Mouse (Mus musculus) limb, embryonic 11.5 days (tissue): Measurements from ENCODE around the gene Pparg. TPM values are rescaled to one million over a fixed set of nuclear protein-coding genes. Genes with fewer than 3 reads are reported as not detected.

Experiments used
- ATAC-seq: fragments of 200-750 bp; cut with Nextera tagmentation; 2 replicates; pipeline ENCODE4 v1.8.0; 2017; ENCODE audit warnings: low read depth; ENCODE audit not compliant: insufficient number of reproducible peaks, low FRiP score, low TSS enrichment
- DNase-seq: peaks from one replicate; pipeline ENCODE4 v3.0.0-alpha.2; 2015; ENCODE audit warnings: low spot score
- H3K27ac ChIP-seq: fragments of 300-500 bp; sonication (generic); replicated peaks from 2 replicates; pipeline ENCODE4 v1.5.1; 2014; ENCODE audit warnings: low read depth, mild to moderate bottlenecking, low read length
- H3K27me3 ChIP-seq: fragments of 300-500 bp; sonication (generic); 2 replicates; pipeline ENCODE4 v1.6.1; 2014; ENCODE audit warnings: mild to moderate bottlenecking, low read length, mixed read lengths; ENCODE audit not compliant: control insufficient read depth, insufficient read depth
- H3K36me3 ChIP-seq: fragments of 300-500 bp; sonication (generic); 2 replicates; pipeline ENCODE4 v1.6.1; 2014; ENCODE audit warnings: mild to moderate bottlenecking, low read length, moderate library complexity, mixed read lengths; ENCODE audit not compliant: control insufficient read depth, insufficient read depth
- H3K4me1 ChIP-seq: fragments of 300-500 bp; sonication (generic); 2 replicates; pipeline ENCODE4 v1.6.1; 2014; ENCODE audit warnings: low read length, mixed read lengths; ENCODE audit not compliant: control insufficient read depth, insufficient read depth
- H3K4me2 ChIP-seq: fragments of 300-500 bp; sonication (generic); 2 replicates; pipeline ENCODE4 v1.6.1; 2014; ENCODE audit warnings: low read depth, mild to moderate bottlenecking, moderate library complexity; ENCODE audit not compliant: severe bottlenecking
- H3K4me3 ChIP-seq: fragments of 300-500 bp; sonication (generic); 2 replicates; pipeline ENCODE4 v1.5.1; 2014; ENCODE audit warnings: low read depth, low read length
- H3K9ac ChIP-seq: fragments of 300-500 bp; sonication (generic); 2 replicates; pipeline ENCODE4 v1.6.1; 2014; ENCODE audit warnings: mild to moderate bottlenecking, low read length
- H3K9me3 ChIP-seq: fragments of 300-500 bp; sonication (generic); 2 replicates; pipeline ENCODE4 v1.6.1; 2016; ENCODE audit warnings: low read length; ENCODE audit not compliant: control insufficient read depth
- WGBS: fragments of 180-500 bp; shearing (Covaris S2); extraction: QIAGEN DNeasy Blood & Tissue Kit; methylation state at CpG from one replicate; pipeline ENCODE4 v1.1.7; 2014; 5-methylcytosine and 5-hydroxymethylcytosine counted together
- polyA plus RNA-seq: library from polyadenylated mRNA; unstranded; fragments of >200 nt; fragmentation: Nextera tagmentation; extraction: Ambion mirVana; gene quantifications from 2 replicates; pipeline ENCODE4 v1.2.1, GENCODE M21; 2014

The Pparg gene
- polyA plus RNA-seq: 0.21 and 0.38 TPM in 2 replicates

GRCm38 (mm10) chr6:115360776-115361605 lies at the start of gene Pparg:
Gene Pparg, plus strand, starts transcription at chr6:115360951.
- peak within 1 kb of the TSS; percentile 55; the same call in 1 of the 2 replicates for H3K9ac ChIP-seq
- peaks cover 16% of the 10 kb centered on the region for H3K27me3 ChIP-seq
- peak within 1 kb of the TSS; percentile 99 for H3K4me2 ChIP-seq
- H3K9me3 ChIP-seq: no peaks in the 10 kb centered on the region; the same call in 1 of the 2 replicates
- peak within 1 kb of the TSS; percentile 53 for H3K4me3 ChIP-seq
- WGBS: under 1% methylated on average over 70 of the region's 76 CpGs
- H3K27ac ChIP-seq: no peak within 1 kb of the TSS
- DNase-seq: peak; percentile 66
- ATAC-seq: peak; percentile 62; the same call in 1 of the 2 replicates
- H3K36me3 ChIP-seq: no peaks in the 10 kb centered on the region
- peaks cover 2% of the 10 kb centered on the region; the same call in 1 of the 2 replicates for H3K4me1 ChIP-seq

- no peak overlapping the region for H3K9ac ChIP-seq
- H3K36me3 ChIP-seq: no peaks in the 10 kb centered on the region
- H3K27ac ChIP-seq: no peak overlapping the region
- peaks cover 2% of the 10 kb centered on the region; the same call in 1 of the 2 replicates for H3K4me1 ChIP-seq
- H3K4me3 ChIP-seq: no peak overlapping the region
- H3K9me3 ChIP-seq: no peaks in the 10 kb centered on the region
- 82% methylated on average over 12 of the region's 12 CpGs for WGBS
- no peaks in the 10 kb centered on the region for H3K27me3 ChIP-seq
- ATAC-seq: no peak
- no peak for DNase-seq
- no peak overlapping the region for H3K4me2 ChIP-seq
Observed at GRCm38 (mm10) chr6:115312780-115313179, 48.0 kb upstream of the Pparg start.

- Histone ChIP-seq H3K9ac (no peak overlapping the region), H3K4me3 (no peak overlapping the region), H3K27ac (no peak overlapping the region), H3K4me1 (peaks cover 2% of the 10 kb centered on the region; the same call in 1 of the 2 replicates), H3K27me3 (no peaks in the 10 kb centered on the region), H3K36me3 (no peaks in the 10 kb centered on the region), H3K9me3 (no peaks in the 10 kb centered on the region), H3K4me2 (no peak overlapping the region)
- WGBS: 67% methylated on average over 9 of the region's 9 CpGs
- no peak for DNase-seq
- ATAC-seq: no peak
Observed at GRCm38 (mm10) chr6:115313235-115313738, 47.5 kb upstream of the Pparg start.

- no peaks in the 10 kb centered on the region for H3K9me3 ChIP-seq
- ATAC-seq (no peak), DNase-seq (no peak)
- no peak overlapping the region for H3K4me3 ChIP-seq
- WGBS: 75% methylated on average over 7 of the region's 7 CpGs
- peaks cover 2% of the 10 kb centered on the region; the same call in 1 of the 2 replicates for H3K4me1 ChIP-seq
- no peak overlapping the region for H3K27ac ChIP-seq
- no peaks in the 10 kb centered on the region for H3K36me3 ChIP-seq
- no peaks in the 10 kb centered on the region for H3K27me3 ChIP-seq
- no peak overlapping the region for H3K4me2 ChIP-seq
- no peak overlapping the region for H3K9ac ChIP-seq
Observed at GRCm38 (mm10) chr6:115313910-115314309, 46.8 kb upstream of the Pparg start.

- ATAC-seq: no peak
- Histone ChIP-seq H3K4me1 (no peaks in the 10 kb centered on the region), H3K4me3 (no peak overlapping the region), H3K9me3 (no peaks in the 10 kb centered on the region), H3K27me3 (no peaks in the 10 kb centered on the region), H3K36me3 (no peaks in the 10 kb centered on the region), H3K27ac (no peak overlapping the region), H3K9ac (no peak overlapping the region), H3K4me2 (no peak overlapping the region)
- 84% methylated on average over 4 of the region's 4 CpGs for WGBS
- no peak for DNase-seq
Observed at GRCm38 (mm10) chr6:115315770-115316169, 45.0 kb upstream of the Pparg start.

- no peak overlapping the region for H3K4me3 ChIP-seq
- DNase-seq (no peak), ATAC-seq (no peak)
- WGBS: 91% methylated on average over 11 of the region's 11 CpGs
- no peak overlapping the region for H3K9ac ChIP-seq
- no peak overlapping the region for H3K27ac ChIP-seq
- H3K36me3 ChIP-seq: no peaks in the 10 kb centered on the region
- H3K27me3 ChIP-seq: no peaks in the 10 kb centered on the region
- H3K9me3 ChIP-seq: no peaks in the 10 kb centered on the region
- no peak overlapping the region for H3K4me2 ChIP-seq
- no peaks in the 10 kb centered on the region for H3K4me1 ChIP-seq
Observed at GRCm38 (mm10) chr6:115316811-115317221, 43.9 kb upstream of the Pparg start.

GRCm38 (mm10) chr6:115318811-115319210 lies 41.9 kb upstream of the Pparg start:
- H3K27me3 ChIP-seq: no peaks in the 10 kb centered on the region
- H3K27ac ChIP-seq: no peak overlapping the region
- DNase-seq: no peak
- H3K4me1 ChIP-seq: no peaks in the 10 kb centered on the region
- H3K9ac ChIP-seq: no peak overlapping the region
- no peak for ATAC-seq
- H3K4me3 ChIP-seq: no peak overlapping the region
- H3K9me3 ChIP-seq: no peaks in the 10 kb centered on the region
- WGBS: 90% methylated on average over 6 of the region's 6 CpGs
- H3K36me3 ChIP-seq: no peaks in the 10 kb centered on the region
- no peak overlapping the region for H3K4me2 ChIP-seq

GRCm38 (mm10) chr6:115319686-115320085 lies 41.1 kb upstream of the Pparg start:
- H3K9me3 ChIP-seq: no peaks in the 10 kb centered on the region
- no peak overlapping the region for H3K27ac ChIP-seq
- H3K9ac ChIP-seq: no peak overlapping the region
- no peak for ATAC-seq
- no peak for DNase-seq
- 89% methylated on average over 4 of the region's 4 CpGs for WGBS
- no peaks in the 10 kb centered on the region for H3K4me1 ChIP-seq
- H3K27me3 ChIP-seq: no peaks in the 10 kb centered on the region
- no peak overlapping the region for H3K4me3 ChIP-seq
- H3K4me2 ChIP-seq: no peak overlapping the region
- H3K36me3 ChIP-seq: no peaks in the 10 kb centered on the region
